Mouse (Mus musculus): Measurements from ENCODE around the gene Saa1. TPM values are rescaled to one million over a fixed set of nuclear protein-coding genes. Genes with fewer than 3 reads are reported as not detected.
"Not testable (repeated sequence)": the region's sequence is repeated elsewhere in the genome, so short reads cannot be mapped to it uniquely, and the experiment has no call there.

Saa1 gene
- total RNA-seq (2018; cell fraction: chromatin; rRNA removed) = 1 to 10 TPM in 1 of 26 experiments, under 1 TPM in 2, not detected in 23; 0.29 to 1.6 (median 0.33) TPM
- 1 to 10 TPM in 3 of 26 experiments, under 1 TPM in 8, not detected in 15; 0.31 to 1.5 (median 0.58) TPM for total RNA-seq (2018; cell fraction: cytosol; rRNA removed)
- total RNA-seq (2018; cell fraction: nucleus; rRNA removed) = under 1 TPM in 1 of 26 experiments, not detected in 25; 0.75 TPM
- polyA plus RNA-seq (2018) = not detected in 3 replicates

DNA sequence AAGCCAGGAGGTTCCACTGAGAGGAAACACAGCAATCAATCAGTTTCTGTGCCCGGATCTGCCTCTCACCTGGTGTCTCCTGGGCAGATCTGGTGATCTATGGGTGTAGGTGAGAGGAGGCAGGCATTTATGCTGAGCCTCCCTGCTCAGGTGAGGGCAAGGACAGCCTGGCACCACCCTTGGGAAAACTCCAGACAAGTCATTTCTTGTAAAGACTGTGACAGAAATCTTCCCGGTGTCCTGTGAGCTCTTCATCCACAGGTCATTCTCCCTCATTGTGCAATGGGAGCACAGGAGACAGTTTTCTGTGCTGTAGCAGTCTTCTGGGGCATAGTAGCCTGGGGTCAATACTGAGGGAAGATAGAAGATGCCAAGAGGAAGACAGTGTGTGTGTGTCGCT lies at the start of gene Saa1:
Gene Saa1, minus strand, starts transcription at position 101 of the 400 bp plus-strand sequence.
- H3K79me2 ChIP-seq (ENCODE audit: inconsistent target); H3K36me3 ChIP-seq (ENCODE audit: inconsistent target); H3K4me3 ChIP-seq (ENCODE audit: inconsistent target); H3K27ac ChIP-seq: not testable (repeated sequence)
- WGBS (ENCODE audit: missing documents) = 92% methylated on average over 2 of the region's 3 CpGs

DNA sequence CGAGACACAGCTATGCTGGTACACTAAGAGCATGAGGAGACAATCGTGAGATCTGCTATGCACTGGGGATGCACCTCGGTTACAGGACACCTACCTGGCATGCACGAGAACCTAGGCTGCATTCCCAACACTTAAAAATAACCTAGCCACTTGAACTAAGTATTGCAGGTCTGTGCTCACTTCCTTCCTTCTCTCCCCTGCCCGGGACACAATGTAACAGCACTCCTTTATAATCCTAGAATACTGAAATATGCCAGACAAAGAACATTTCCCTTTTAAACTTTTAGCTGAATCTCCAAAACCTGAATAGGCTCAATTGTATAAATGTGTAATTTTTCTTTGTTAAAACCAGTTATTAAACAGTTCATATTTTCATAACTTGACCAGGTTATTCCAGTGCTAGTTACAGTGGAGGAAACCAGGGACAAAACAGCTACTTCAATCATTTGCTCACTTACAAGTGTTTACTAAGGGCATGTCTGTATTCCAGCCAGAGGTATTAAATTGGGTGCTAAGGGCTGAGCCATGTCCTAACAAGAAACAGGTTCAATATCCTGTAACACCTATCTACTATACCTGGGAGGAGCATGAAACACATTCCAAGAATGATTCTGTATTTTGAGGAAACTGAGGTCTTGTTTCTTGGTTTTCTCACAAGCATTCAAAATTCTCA lies 46.5 kb upstream of the Saa1 start:
- Histone ChIP-seq H3K79me2 (ENCODE audit: inconsistent target) (peaks cover 34% of the 10 kb centered on the region), H3K27ac (no peak overlapping the region), H3K4me3 (ENCODE audit: inconsistent target) (no peak overlapping the region), H3K36me3 (ENCODE audit: inconsistent target) (peaks cover 21% of the 10 kb centered on the region)
- WGBS (ENCODE audit: missing documents) = 74% methylated on average over 5 of the region's 5 CpGs

DNA sequence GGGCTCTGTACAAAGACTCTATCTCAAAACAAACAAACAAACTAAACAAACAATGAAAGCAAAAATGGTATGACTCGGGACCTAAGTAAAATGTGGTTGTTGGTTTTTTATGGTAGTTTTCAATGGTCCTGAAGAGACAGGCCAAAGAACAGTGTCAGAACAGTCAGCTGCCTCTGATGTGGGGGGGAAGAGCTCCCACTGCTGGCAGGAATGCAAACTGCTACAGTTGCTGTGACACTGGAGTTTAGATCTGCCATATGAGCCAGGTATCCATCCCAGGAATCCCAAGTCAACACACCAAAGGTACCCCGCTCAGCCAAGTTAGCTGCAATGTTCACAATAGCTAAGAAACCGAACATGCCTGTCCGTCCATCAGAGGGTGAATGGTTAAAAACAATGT lies 27.9 kb upstream of the Saa1 start:
- Histone ChIP-seq H3K79me2 (ENCODE audit: inconsistent target) (no peaks in the 10 kb centered on the region), H3K36me3 (ENCODE audit: inconsistent target) (peaks cover 89% of the 10 kb centered on the region), H3K27ac (no peak overlapping the region), H3K4me3 (ENCODE audit: inconsistent target) (no peak overlapping the region)
- 71% methylated on average over 4 of the region's 4 CpGs for WGBS (ENCODE audit: missing documents)

DNA sequence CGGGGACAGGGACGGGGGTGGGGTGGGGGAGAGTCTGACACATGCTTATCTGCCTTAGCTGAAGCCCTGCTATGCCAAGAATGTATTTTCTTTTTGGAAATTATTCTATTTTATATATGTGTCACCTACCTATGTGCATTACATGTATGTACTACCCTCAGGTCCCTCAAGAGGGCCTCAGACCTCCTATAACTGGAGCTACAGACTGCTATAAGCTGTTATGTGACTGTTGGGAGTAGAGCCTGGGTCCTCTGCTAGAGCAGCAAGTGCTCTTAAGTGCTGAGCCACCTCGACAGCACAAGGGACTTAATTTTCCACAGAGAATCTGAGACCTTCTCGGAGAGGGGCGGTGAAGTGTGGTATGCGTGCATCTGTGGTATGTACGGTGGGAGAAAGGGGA lies 25.7 kb upstream of the Saa1 start:
- Histone ChIP-seq H3K4me3 (ENCODE audit: inconsistent target) (no peak overlapping the region), H3K36me3 (ENCODE audit: inconsistent target) (peaks cover 85% of the 10 kb centered on the region), H3K27ac (no peak overlapping the region)

DNA sequence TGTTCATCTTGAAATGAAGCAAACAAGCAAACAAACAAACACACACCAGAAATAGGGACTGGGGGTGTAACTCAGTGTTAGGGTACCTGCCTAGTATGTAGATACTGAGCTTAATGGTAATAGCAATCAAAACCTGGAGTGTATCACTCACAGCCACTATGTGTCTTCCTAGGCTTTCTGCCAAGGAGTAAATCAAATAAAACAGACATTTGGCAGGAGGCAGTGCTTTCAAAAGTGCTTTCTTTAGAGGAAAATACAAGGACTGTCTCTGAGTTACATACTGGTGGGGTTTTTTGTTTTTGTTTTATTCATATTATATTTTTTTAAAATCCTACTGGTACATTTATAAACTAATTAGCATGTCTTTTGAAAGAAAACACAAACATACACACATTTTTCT lies 24.6 kb upstream of the Saa1 start:
- Histone ChIP-seq H3K27ac (no peak overlapping the region), H3K4me3 (ENCODE audit: inconsistent target) (no peak overlapping the region), H3K36me3 (ENCODE audit: inconsistent target) (peaks cover 85% of the 10 kb centered on the region), H3K79me2 (ENCODE audit: inconsistent target) (no peaks in the 10 kb centered on the region)

More for the DNA sequence above, 25.7 kb upstream of the Saa1 start:
- H3K79me2 ChIP-seq (ENCODE audit: inconsistent target) = no peaks in the 10 kb centered on the region
- WGBS (ENCODE audit: missing documents) = 98% methylated on average over 7 of the region's 7 CpGs

DNA sequence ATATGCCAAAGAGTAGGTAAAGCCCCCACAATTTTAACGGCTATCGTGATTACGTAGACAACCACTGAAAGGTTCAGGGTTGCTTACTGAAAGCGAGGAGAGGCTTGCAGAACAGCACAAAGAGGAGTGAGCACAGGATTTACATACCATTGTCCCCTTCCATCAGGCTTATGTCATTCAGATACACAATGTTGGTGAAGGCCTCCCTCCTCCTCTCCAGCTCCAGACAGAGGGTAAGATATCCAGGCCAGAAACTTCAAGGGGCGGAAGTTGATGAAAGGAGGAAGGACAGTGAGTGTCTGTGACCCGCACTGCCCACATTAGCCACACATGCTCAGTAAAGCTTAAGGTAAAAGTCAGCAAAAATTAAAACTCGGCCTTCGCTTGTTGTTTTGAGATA lies 21.9 kb upstream of the Saa1 start:
- no peak overlapping the region for H3K27ac ChIP-seq
- no peaks in the 10 kb centered on the region for H3K79me2 ChIP-seq (ENCODE audit: inconsistent target)
- WGBS (ENCODE audit: missing documents) = 95% methylated on average over 8 of the region's 8 CpGs
- H3K36me3 ChIP-seq (ENCODE audit: inconsistent target) = peaks cover 88% of the 10 kb centered on the region
- H3K4me3 ChIP-seq (ENCODE audit: inconsistent target) = no peak overlapping the region

DNA sequence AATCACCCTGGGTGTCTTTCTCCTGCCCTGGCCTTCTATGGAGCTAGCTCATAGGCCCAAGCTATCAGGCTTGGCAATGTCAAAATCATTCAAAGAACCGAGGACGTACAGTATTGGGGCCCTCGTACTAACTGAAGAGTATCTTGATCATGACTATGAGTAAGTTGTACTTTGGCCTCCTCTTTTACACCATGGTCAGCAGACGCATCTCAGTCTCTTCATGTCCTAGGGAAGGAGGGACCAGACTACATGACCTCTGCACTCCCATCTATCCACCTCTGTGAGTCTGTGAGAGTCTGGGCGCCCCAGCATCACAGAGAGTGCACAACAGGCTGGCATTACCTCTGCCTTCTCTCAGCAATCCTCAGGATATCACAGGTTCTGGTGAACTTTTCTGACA lies 19.8 kb upstream of the Saa1 start:
- Histone ChIP-seq H3K27ac (no peak overlapping the region), H3K4me3 (ENCODE audit: inconsistent target) (no peak overlapping the region), H3K79me2 (ENCODE audit: inconsistent target) (no peaks in the 10 kb centered on the region), H3K36me3 (ENCODE audit: inconsistent target) (peaks cover 72% of the 10 kb centered on the region)
- 91% methylated on average over 5 of the region's 5 CpGs for WGBS (ENCODE audit: missing documents)

DNA sequence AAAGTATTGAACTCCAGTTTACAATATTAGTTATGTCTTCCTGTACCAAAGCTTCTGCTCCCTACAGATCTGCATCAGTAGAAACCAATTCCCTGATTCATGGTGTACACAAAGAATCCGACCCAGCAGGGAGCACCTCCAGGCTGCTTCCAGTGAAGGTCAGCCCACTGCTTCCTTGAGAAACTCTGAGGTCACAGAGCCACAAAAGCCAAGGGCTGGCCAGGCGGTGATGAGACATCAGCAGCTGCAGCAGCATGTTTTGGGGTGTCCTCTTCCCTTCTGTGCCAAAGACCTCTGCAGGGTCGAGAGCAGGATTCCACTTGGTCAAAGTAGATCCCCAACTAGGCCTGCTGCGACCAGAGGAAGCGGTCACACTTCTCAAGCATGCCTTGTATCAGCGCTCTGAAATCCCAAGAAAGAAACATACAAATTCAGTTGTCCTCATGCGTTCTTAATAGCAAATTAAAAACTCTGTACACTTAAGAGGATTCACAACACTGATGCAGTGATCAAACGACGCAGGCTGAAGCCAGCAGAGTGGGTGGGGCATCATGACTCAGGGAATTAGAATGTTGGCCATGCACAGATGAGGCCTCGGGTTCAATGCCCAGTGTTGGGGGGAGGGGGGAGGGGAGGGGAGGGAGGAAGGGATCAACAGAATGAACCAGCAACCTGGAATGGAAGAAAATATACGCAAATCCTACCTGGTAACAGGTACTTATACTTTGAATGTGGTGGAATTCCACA lies 18.4 kb upstream of the Saa1 start:
- 92% methylated on average over 11 of the region's 11 CpGs for WGBS (ENCODE audit: missing documents)
- peaks cover 59% of the 10 kb centered on the region for H3K36me3 ChIP-seq (ENCODE audit: inconsistent target)
- no peak overlapping the region for H3K27ac ChIP-seq

DNA sequence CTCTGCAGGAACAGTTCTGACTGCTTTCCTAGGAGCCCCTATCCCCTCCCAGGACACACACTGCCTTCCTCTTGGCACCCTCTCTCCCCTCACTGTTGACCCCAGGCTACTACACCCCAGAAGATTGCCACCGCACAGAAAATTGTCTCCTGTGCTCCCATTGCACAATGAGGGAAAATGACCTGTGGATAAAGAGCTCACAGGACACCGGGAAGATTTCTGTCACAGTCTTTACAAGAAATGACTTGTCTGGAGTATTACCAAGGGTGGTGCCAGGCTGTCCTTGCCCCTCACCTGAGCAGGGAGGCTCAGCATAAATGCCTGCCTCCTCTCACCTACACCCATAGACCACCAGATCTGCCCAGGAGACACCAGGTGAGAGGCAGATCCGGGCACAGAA lies 8.7 kb upstream of the Saa1 start, which contains the start of gene Saa2:
Gene Saa2, plus strand, starts transcription at position 301 of the 400 bp plus-strand sequence.
- no peaks in the 10 kb centered on the region for H3K79me2 ChIP-seq (ENCODE audit: inconsistent target)
- no peaks in the 10 kb centered on the region for H3K36me3 ChIP-seq (ENCODE audit: inconsistent target)
- H3K27ac ChIP-seq = no peak within 1 kb of the TSS
- H3K4me3 ChIP-seq (ENCODE audit: inconsistent target) = no peak within 1 kb of the TSS
- WGBS (ENCODE audit: missing documents) = 77% methylated on average over 2 of the region's 3 CpGs

More for the DNA sequence above, 18.4 kb upstream of the Saa1 start:
- Histone ChIP-seq H3K79me2 (ENCODE audit: inconsistent target) (no peaks in the 10 kb centered on the region), H3K4me3 (ENCODE audit: inconsistent target) (no peak overlapping the region)

DNA sequence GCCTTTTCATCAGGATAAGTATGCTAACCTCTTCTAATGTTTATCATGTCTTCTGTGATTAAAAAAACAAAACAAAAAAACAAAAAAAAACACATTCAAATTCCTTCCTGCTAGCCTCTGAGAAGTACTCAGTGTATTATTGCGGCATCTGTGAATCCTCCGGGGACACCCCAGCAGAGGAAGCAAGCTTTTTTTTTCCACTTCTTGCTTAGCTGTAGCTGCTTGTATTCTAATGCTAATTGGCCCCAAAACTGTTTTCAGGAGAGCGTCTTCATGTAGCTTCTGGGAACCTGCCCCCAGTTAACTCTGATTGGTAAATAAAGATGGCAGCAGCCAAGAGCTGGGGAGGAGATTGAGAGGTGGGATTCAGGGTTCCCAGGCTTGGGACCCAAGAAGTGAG lies 5.7 kb upstream of the Saa1 start:
- H3K36me3 ChIP-seq (ENCODE audit: inconsistent target) = no peaks in the 10 kb centered on the region
- no peak overlapping the region for H3K4me3 ChIP-seq (ENCODE audit: inconsistent target)
- no peak overlapping the region for H3K27ac ChIP-seq
- whole genome bisulfite sequencing (ENCODE audit: missing documents) = 89% methylated on average over 3 of the region's 3 CpGs
- H3K79me2 ChIP-seq (ENCODE audit: inconsistent target) = no peaks in the 10 kb centered on the region

DNA sequence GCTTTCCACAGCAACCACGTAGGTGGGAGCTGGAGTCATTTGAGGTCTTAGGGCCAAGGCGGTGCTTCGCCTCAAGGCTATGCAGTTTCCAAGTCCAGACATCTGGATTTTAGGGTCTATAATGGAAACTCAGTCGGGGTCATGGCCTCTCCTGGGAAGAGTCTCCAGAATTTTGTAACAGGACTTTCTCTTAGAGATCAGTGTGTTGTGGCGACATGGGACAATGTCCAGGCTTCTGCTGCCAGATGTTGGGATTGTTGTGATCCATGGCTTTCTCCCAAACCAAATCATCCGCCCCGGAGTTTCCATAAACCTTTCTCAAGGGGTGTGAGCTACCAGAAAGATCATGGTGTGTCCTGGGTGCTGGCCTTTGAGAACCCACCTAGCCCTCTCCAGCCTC lies 3.6 kb upstream of the Saa1 start:
- Histone ChIP-seq H3K79me2 (ENCODE audit: inconsistent target) (no peaks in the 10 kb centered on the region), H3K36me3 (ENCODE audit: inconsistent target) (no peaks in the 10 kb centered on the region), H3K27ac (no peak overlapping the region), H3K4me3 (ENCODE audit: inconsistent target) (no peak overlapping the region)
- 93% methylated on average over 7 of the region's 7 CpGs for WGBS (ENCODE audit: missing documents)

DNA sequence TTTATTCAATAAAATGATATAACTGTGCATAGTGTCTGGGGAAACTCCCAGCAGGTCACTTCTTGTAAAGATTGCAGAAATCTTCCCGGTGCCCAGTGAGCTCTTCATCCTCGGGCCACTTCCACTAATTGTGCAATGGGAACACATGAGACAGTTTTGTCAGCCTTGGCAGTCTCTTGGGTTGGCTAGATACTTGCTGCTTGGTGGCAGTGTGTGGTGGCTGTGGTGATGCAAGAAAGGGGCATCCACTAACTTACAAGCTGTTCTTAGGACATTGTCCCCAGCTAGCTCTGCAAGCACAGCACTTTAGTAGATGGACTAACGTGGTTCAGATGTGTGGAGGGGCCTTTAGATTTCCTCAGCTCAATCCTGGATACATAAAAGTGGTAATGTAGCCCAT lies 3.0 kb upstream of the Saa1 start:
- Histone ChIP-seq H3K4me3 (ENCODE audit: inconsistent target) (no peak overlapping the region), H3K79me2 (ENCODE audit: inconsistent target) (no peaks in the 10 kb centered on the region), H3K27ac (no peak overlapping the region), H3K36me3 (ENCODE audit: inconsistent target) (no peaks in the 10 kb centered on the region)
- WGBS (ENCODE audit: missing documents) = 11% methylated on average over 3 of the region's 3 CpGs

DNA sequence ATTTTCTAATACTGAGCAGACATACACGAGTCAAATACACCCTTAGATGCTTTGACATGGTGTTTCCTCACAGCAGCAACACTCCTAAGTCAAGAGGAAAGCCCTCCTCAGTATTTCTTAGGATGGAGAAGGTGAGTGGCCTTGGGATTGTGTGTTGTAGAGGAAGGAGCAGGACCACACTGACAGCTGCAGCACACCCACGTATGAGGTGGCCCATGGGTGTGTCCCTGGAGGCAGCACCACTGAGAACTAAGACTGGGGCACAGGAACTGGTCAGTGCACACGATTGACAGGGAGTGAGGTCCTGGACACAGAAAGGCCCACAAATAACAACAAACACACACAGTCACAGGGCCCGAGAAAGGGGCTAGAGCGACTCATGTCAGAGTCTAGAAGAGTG lies 2.7 kb downstream of the Saa1 start:
- WGBS (ENCODE audit: missing documents) = 87% methylated on average over 4 of the region's 5 CpGs
- not testable (repeated sequence) for H3K4me3 ChIP-seq (ENCODE audit: inconsistent target); H3K27ac ChIP-seq; H3K79me2 ChIP-seq (ENCODE audit: inconsistent target); H3K36me3 ChIP-seq (ENCODE audit: inconsistent target)

DNA sequence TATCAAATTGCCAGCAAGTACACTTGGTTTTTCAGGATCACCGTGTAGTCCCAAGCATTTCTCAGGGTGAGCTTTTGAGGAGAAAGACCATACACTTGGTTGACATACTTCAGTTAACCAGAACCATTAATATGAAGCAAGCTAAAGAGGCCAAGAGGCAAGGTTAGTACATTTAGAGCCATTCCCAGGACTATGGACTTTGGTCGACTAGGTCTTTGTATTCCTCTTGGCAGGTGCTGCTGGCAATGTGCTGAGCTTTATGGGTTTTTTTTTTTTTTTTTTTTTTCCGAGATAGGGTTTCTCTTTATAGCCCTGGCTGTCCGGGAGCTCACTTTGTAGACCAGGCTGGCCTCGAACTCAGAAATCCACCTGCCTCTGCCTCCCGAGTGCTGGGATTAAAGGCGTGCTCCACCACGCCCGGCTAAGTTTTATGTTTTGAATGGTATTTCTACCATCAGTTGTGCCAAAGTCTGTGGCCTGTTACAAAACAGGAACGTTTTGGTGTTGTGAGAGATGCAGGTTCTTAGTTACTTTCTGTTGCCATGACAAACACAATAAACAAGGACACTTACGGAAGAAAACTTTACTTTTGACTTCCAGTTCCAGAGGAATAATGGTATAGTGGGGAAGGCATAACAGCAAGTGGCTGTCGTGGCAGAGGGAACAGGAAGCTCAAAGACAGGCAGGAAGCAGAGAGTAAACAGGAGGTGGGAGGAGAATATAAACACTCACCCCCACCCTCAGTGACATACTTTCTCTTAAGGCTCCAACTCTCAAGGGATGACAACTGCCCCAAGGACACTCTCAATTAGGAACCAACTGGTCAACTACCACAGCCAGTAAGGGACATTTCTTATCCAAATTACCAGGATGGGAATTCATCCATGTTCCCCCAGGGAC lies 4.0 kb downstream of the Saa1 start:
- H3K4me3 ChIP-seq (ENCODE audit: inconsistent target) = no peak overlapping the region
- no peaks in the 10 kb centered on the region for H3K36me3 ChIP-seq (ENCODE audit: inconsistent target)
- 77% methylated on average over 9 of the region's 12 CpGs for WGBS (ENCODE audit: missing documents)
- H3K79me2 ChIP-seq (ENCODE audit: inconsistent target) = no peaks in the 10 kb centered on the region
- no peak overlapping the region for H3K27ac ChIP-seq

Measured in macrophage (primary cell).